In genomic region chr11:116488693-116489375, GRCm38 (mm10) we compare ENCODE assay signal across 8 mouse cellular contexts. TPM values are rescaled to one million over a fixed set of nuclear protein-coding genes. Genes with fewer than 3 reads are reported as not detected.
DNase-seq lines count a peak whose midpoint lies in the region; ATAC-seq and TF ChIP-seq lines count a peak whose summit lies in the region.

No protein-coding gene starts in this region.

- H3K79me2 ChIP-seq in macrophage (ENCODE audit: inconsistent target) = peaks cover 21% of the 10 kb centered on the region; the same call in 1 of the 2 replicates

- H3K27me3 ChIP-seq in heart, postnatal 0 days (ENCODE audit: control insufficient read depth, insufficient read depth, low read length) = no peaks in the 10 kb centered on the region
- no peaks in the 10 kb centered on the region for H3K27me3 ChIP-seq in ES-Bruce4 (ENCODE audit: control insufficient read depth, insufficient read depth, low read length, poor library complexity, severe bottlenecking)
- no peaks in the 10 kb centered on the region for H3K27me3 ChIP-seq in forebrain, embryonic 16.5 days (replicated peaks; ENCODE audit: control insufficient read depth, insufficient read depth, low read length)

- ATAC-seq in heart, postnatal 0 days (ENCODE audit: insufficient read depth, low read depth) = no peak
- ATAC-seq in forebrain, embryonic 16.5 days = no peak

- DNase-seq in heart, postnatal 0 days (ENCODE audit: low spot score) = no peak
- DNase-seq in heart, postnatal 36 days = no peak
- DNase-seq in MN1 (ENCODE audit: low spot score) = no peak
- DNase-seq in ovary, postnatal 14 days (ENCODE audit: low spot score) = no peak
- DNase-seq in right cerebral cortex, postnatal 14 days = no peak

- TF ChIP-seq CTCF in heart, postnatal 0 days (IDR thresholded peaks at IDR 0.05; ENCODE audit: low read depth) = peak; percentile 35
- peak; percentile 71 for TF ChIP-seq CTCF in ES-Bruce4 (IDR thresholded peaks at IDR 0.05; ENCODE audit: low read depth, low read length)

- TF ChIP-seq POLR2A in ES-Bruce4 (IDR thresholded peaks at IDR 0.05; ENCODE audit: insufficient read depth, low read length) = no peak

- peak overlapping the region; percentile 94 for H3K4me2 ChIP-seq in heart, postnatal 0 days (ENCODE audit: low read depth, low read length)
- H3K4me2 ChIP-seq in forebrain, embryonic 16.5 days (ENCODE audit: low read length) = peak overlapping the region; percentile 63

- WGBS in heart, postnatal 0 days = 67% methylated on average over 14 of the region's 14 CpGs
- 73% methylated on average over 14 of the region's 14 CpGs for WGBS in forebrain, embryonic 16.5 days
- WGBS in macrophage (ENCODE audit: missing documents) = 75% methylated on average over 14 of the region's 14 CpGs

- H3K27ac ChIP-seq in heart, postnatal 0 days (ENCODE audit: low read depth) = no peak overlapping the region
- H3K27ac ChIP-seq in ES-Bruce4 (ENCODE audit: insufficient read depth, low read length) (no peak overlapping the region; the same call in 1 of the 2 replicates), macrophage (no peak overlapping the region)
- no peak overlapping the region for H3K27ac ChIP-seq in forebrain, embryonic 16.5 days (ENCODE audit: low read length)

- intact Hi-C loops in heart, postnatal 36 days (cut with DNase I) = no loop called here

- H3K4me1 ChIP-seq in heart, postnatal 0 days (ENCODE audit: control insufficient read depth, insufficient read depth) = 0 out of 2 replicates have a peak, but pooled peaks cover 7% of the 10 kb centered on the region
- H3K4me1 ChIP-seq in ES-Bruce4 (ENCODE audit: control insufficient read depth, insufficient read depth, low read length) = no peaks in the 10 kb centered on the region
- H3K4me1 ChIP-seq in forebrain, embryonic 16.5 days (replicated peaks; ENCODE audit: control insufficient read depth, insufficient read depth, low read length) = peaks cover 11% of the 10 kb centered on the region

- H3K9me3 ChIP-seq in heart, postnatal 0 days (replicated peaks; ENCODE audit: control insufficient read depth, low read length) = no peaks in the 10 kb centered on the region
- H3K9me3 ChIP-seq in ES-Bruce4 (replicated peaks; ENCODE audit: control insufficient read depth, insufficient read depth, low read length, poor library complexity, severe bottlenecking) = no peaks in the 10 kb centered on the region
- no peaks in the 10 kb centered on the region for H3K9me3 ChIP-seq in forebrain, embryonic 16.5 days (ENCODE audit: control insufficient read depth, low read length)

- TF ChIP-seq EP300 in heart, postnatal 0 days (IDR thresholded peaks at IDR 0.05; ENCODE audit: low read depth) = no peak
- TF ChIP-seq EP300 in ES-Bruce4 (IDR thresholded peaks at IDR 0.05; ENCODE audit: insufficient read depth, low read depth, low read length) = no peak

- peaks cover 37% of the 10 kb centered on the region for H3K36me3 ChIP-seq in heart, postnatal 0 days (replicated peaks; ENCODE audit: control insufficient read depth, insufficient read depth, low read length)
- H3K36me3 ChIP-seq in ES-Bruce4 (ENCODE audit: control insufficient read depth, insufficient read depth, low read length, poor library complexity, severe bottlenecking) (peaks cover 24% of the 10 kb centered on the region), macrophage (ENCODE audit: inconsistent target) (peaks cover 28% of the 10 kb centered on the region)
- H3K36me3 ChIP-seq in forebrain, embryonic 16.5 days (ENCODE audit: control insufficient read depth, insufficient read depth) = peaks cover 13% of the 10 kb centered on the region

- peak overlapping the region; percentile 98 for H3K4me3 ChIP-seq in heart, postnatal 0 days (ENCODE audit: low read depth, low read length)
- H3K4me3 ChIP-seq in ES-Bruce4 (ENCODE audit: low read depth, low read length) (peak overlapping the region; percentile 72), macrophage (ENCODE audit: inconsistent target) (peak overlapping the region; percentile 80)
- H3K4me3 ChIP-seq in forebrain, embryonic 16.5 days (replicated peaks; ENCODE audit: low read length) = peak overlapping the region; percentile 99

- H3K9ac ChIP-seq in heart, postnatal 0 days (replicated peaks; ENCODE audit: low read depth, low read length) = peak overlapping the region; percentile 95
- H3K9ac ChIP-seq in ES-Bruce4 (ENCODE audit: low read depth, poor library complexity, severe bottlenecking) = peak overlapping the region; percentile 83
- peak overlapping the region; percentile 97; the same call in 1 of the 2 replicates for H3K9ac ChIP-seq in forebrain, embryonic 16.5 days (replicated peaks; ENCODE audit: low read depth, low read length)

RNA-seq across cellular contexts. Expression of gene Prpsap1, which starts 5.2 kb away (rescaled TPM):
- 43.3 and 46.6 TPM in 2 replicates for total RNA-seq in heart, postnatal 0 days (2014; rRNA removed; ENCODE audit: low replicate concordance)
- polyA plus RNA-seq in heart, postnatal 0 days (2015; fragmentation: Nextera tagmentation; extraction: Ambion mirVana) = 59.2 and 62.2 TPM in 2 replicates
- 10 to 100 TPM; 30.9 to 34.6 TPM for total RNA-seq in heart, postnatal 36 days (2021)
- 116 and 120 TPM in 2 replicates for polyA plus RNA-seq in ES-Bruce4 (2011; ENCODE audit: insufficient read depth, insufficient read length, low read depth, missing spikeins)
- 200 and 201 TPM in 2 replicates for polyA plus RNA-seq in forebrain, embryonic 16.5 days (2015; fragmentation: Nextera tagmentation; extraction: Ambion mirVana)
- 100 to 1,000 TPM in 3 of 26 experiments, 10 to 100 TPM in 23; 13.5 to 205 (median 56.5) TPM for total RNA-seq in macrophage (2018; cell fraction: chromatin; rRNA removed)
- total RNA-seq in macrophage (2018; cell fraction: cytosol; rRNA removed) = 10 to 100 TPM; 16.5 to 29.4 (median 20.1) TPM
- total RNA-seq in macrophage (2018; cell fraction: nucleus; rRNA removed) = 100 to 1,000 TPM in 2 of 26 experiments, 10 to 100 TPM in 24; 12.6 to 160 (median 33.4) TPM
- 18.4 to 35.9 TPM (median 20.8 TPM) in 3 replicates for polyA plus RNA-seq in macrophage (2018)

RNA-seq across cellular contexts. Expression of gene Qrich2, which starts 22.8 kb away (rescaled TPM):
- total RNA-seq in heart, postnatal 0 days (2014; rRNA removed; ENCODE audit: low replicate concordance) = 0.23 TPM in 1 of 2 replicates, not detected in the other
- polyA plus RNA-seq in heart, postnatal 0 days (2015; fragmentation: Nextera tagmentation; extraction: Ambion mirVana) = not detected in 2 replicates
- total RNA-seq in heart, postnatal 36 days (2021) = under 1 TPM in 1 of 2 experiments, not detected in 1; 0.11 TPM
- polyA plus RNA-seq in ES-Bruce4 (2011; ENCODE audit: insufficient read depth, insufficient read length, low read depth, missing spikeins) = 0.58 and 1.3 TPM in 2 replicates
- polyA plus RNA-seq in forebrain, embryonic 16.5 days (2015; fragmentation: Nextera tagmentation; extraction: Ambion mirVana) = 0.09 TPM in 1 of 2 replicates, not detected in the other
- total RNA-seq in macrophage (2018; cell fraction: chromatin; rRNA removed) = not detected
- total RNA-seq in macrophage (2018; cell fraction: cytosol; rRNA removed) = not detected
- total RNA-seq in macrophage (2018; cell fraction: nucleus; rRNA removed) = under 1 TPM in 3 of 26 experiments, not detected in 23; 0.12 to 0.58 (median 0.17) TPM
- polyA plus RNA-seq in macrophage (2018) = not detected in 3 replicates

RNA-seq across cellular contexts. Expression of gene Sphk1, which starts 41.9 kb away (rescaled TPM):
- 1.9 and 3.1 TPM in 2 replicates for total RNA-seq in heart, postnatal 0 days (2014; rRNA removed; ENCODE audit: low replicate concordance)
- 2.0 TPM in 2 replicates for polyA plus RNA-seq in heart, postnatal 0 days (2015; fragmentation: Nextera tagmentation; extraction: Ambion mirVana)
- 1 to 10 TPM; 1.0 to 1.2 TPM for total RNA-seq in heart, postnatal 36 days (2021)
- 0.64 and 0.88 TPM in 2 replicates for polyA plus RNA-seq in ES-Bruce4 (2011; ENCODE audit: insufficient read depth, insufficient read length, low read depth, missing spikeins)
- 2.9 and 3.3 TPM in 2 replicates for polyA plus RNA-seq in forebrain, embryonic 16.5 days (2015; fragmentation: Nextera tagmentation; extraction: Ambion mirVana)
- 10 to 100 TPM in 5 of 26 experiments, 1 to 10 TPM in 6, under 1 TPM in 4, not detected in 11; 0.26 to 56.2 (median 2.3) TPM for total RNA-seq in macrophage (2018; cell fraction: chromatin; rRNA removed)
- total RNA-seq in macrophage (2018; cell fraction: cytosol; rRNA removed) = 10 to 100 TPM in 2 of 26 experiments, 1 to 10 TPM in 3, under 1 TPM in 10, not detected in 11; 0.08 to 28.4 (median 0.41) TPM
- total RNA-seq in macrophage (2018; cell fraction: nucleus; rRNA removed) = 10 to 100 TPM in 5 of 26 experiments, 1 to 10 TPM in 4, under 1 TPM in 10, not detected in 7; 0.17 to 66.5 (median 0.70) TPM
- 0.12 to 0.22 TPM in 2 of 3 replicates, not detected in the other for polyA plus RNA-seq in macrophage (2018)

RNA-seq across cellular contexts. Expression of gene Ubald2, which starts 54.9 kb away (rescaled TPM):
- 48.3 and 161 TPM in 2 replicates for total RNA-seq in heart, postnatal 0 days (2014; rRNA removed; ENCODE audit: low replicate concordance)
- polyA plus RNA-seq in heart, postnatal 0 days (2015; fragmentation: Nextera tagmentation; extraction: Ambion mirVana) = 32.3 and 41.9 TPM in 2 replicates
- 10 to 100 TPM; 40.4 to 44.9 TPM for total RNA-seq in heart, postnatal 36 days (2021)
- 443 and 531 TPM in 2 replicates for polyA plus RNA-seq in ES-Bruce4 (2011; ENCODE audit: insufficient read depth, insufficient read length, low read depth, missing spikeins)
- 45.1 and 53.4 TPM in 2 replicates for polyA plus RNA-seq in forebrain, embryonic 16.5 days (2015; fragmentation: Nextera tagmentation; extraction: Ambion mirVana)
- 10 to 100 TPM in 7 of 26 experiments, 1 to 10 TPM in 17, under 1 TPM in 2; 0.62 to 15.1 (median 5.9) TPM for total RNA-seq in macrophage (2018; cell fraction: chromatin; rRNA removed)
- total RNA-seq in macrophage (2018; cell fraction: cytosol; rRNA removed) = 10 to 100 TPM; 22.3 to 37.2 (median 29.0) TPM
- 10 to 100 TPM in 12 of 26 experiments, 1 to 10 TPM in 14; 3.3 to 22.5 (median 9.6) TPM for total RNA-seq in macrophage (2018; cell fraction: nucleus; rRNA removed)
- polyA plus RNA-seq in macrophage (2018) = 18.0 to 34.4 TPM (median 27.5 TPM) in 3 replicates
